Mouse (Mus musculus): ENCODE measurements at regions not wholly inside any gene's neighbourhood (a gene's known extent, or its start where the extent isn't known, plus 50 kb on each side); places are given as distances from the start of the nearest gene placed in this dataset.

DNA sequence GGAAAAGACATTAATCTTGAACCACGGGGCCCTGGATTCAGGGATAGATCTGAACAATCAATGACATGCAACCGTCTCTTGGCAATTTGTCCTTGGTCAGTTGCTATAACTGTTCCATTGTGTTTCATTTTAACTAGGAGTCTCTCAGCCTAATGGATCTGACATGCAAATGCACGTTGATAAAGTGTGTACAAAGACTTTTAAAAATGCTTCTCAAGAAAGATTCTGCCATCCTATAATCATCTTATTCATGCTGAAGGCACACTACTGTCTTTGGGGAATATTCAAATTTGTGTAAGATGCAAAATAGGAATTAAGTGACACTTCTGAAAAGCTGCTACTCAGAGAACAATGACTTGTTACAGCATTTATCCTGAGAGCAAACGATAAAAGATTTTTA, 252.3 kb downstream of the Hdgfl1 start:
- no peak for TF ChIP-seq CTCF (IDR thresholded peaks at IDR 0.05; ENCODE audit: control insufficient read depth, insufficient read depth, insufficient read length)
- no peak for TF ChIP-seq USF1 (IDR thresholded peaks at IDR 0.05; ENCODE audit: low read depth)
